Mouse (Mus musculus) right cerebral cortex, postnatal 10 days (tissue): Measurements from ENCODE around the gene Gm20388.
"Not testable (repeated sequence)": the region's sequence is repeated elsewhere in the genome, so short reads cannot be mapped to it uniquely, and the experiment has no call there.

ENCODE experiments used
- DNase-seq, 2 experiments: peaks; one replicate each; pipeline ENCODE4 v3.0.0; 2021; ENCODE audit warnings: low spot score in 2 of 2

The Gm20388 gene

DNA sequence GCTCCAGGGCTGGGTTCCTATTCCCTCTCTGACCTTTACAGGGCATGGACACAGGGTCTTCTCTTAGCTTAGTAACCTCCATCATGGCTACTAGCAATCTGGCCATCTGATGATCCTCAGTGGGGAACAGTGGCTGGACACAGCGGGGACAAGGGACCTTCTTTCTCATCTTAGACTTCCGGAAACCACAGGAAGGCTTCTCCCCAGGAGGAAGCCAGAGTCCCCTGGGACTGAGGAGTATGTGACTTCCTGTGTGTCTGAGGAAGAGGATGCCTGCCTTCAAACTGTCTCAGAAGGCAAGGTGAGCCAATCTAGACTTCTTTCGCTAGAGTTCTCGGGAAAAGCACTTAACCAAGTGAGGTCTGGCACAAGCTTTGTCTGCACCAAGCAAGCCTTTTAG lies 789.4 kb downstream of the Gm20388 start:
- no peak for DNase-seq

- no peak for DNase-seq
These were observed 791.3 kb downstream of the Gm20388 start for GRCm38 (mm10) chr8:120701758-120702465.

DNA sequence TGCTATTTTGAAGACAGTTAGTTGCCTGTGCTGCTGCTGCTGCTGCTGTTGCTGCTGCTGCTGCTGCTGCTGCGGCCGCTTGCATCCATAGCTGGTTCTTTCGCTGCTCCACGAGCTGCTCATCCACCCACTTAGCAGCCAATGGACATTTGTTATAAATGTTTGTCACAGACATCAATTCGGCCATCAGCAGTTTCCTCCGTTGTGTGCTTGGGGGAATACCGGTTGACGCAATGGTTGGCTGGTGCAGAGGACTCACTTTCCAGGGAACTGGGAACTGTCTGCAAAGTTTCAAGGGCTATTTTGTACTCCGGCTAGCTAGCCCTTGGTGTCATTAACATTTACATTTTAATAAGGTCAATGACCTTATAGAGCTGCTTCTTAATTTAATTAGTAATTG lies 793.6 kb downstream of the Gm20388 start:
- no peak for DNase-seq

DNA sequence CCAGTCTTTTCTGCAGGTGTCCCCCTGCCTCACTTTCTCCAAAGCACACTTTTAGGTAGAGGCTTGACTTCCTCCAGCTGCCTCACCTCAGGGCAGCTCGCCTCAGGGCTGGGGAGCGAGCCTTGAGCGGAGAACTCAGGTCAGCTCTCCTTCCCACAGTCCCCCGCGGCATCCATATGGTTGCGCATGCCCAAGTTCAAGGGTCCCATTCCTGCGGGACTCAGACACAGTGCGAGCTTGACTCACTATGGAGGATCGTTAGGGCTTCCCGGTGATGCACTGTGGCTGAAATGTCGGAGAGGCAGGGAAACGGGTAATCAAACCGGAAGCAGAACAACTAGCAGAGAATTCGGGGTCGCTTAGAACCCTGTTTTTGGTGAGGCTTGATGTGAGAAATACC lies 794.5 kb downstream of the Gm20388 start:
- no peak for DNase-seq

DNA sequence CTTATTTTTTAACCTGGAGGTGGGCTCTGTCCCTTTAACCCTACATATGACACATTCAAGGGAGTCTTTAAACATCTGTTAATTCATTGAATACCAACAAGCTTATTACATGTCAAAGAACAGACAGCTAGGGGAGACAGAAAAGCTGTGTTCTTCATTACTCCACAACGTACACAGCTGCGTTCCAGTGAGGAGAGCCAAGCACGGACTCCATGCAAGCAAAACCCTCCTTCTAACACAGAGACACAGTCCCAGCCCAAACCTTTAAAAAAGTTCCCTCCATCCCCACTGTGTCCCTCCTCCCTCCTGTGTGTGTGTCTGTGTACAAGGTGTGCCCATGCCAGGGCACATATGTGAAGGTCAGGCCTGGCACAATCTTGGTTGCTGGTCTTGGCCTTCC lies 795.6 kb downstream of the Gm20388 start:
- DNase-seq: no peak

DNA sequence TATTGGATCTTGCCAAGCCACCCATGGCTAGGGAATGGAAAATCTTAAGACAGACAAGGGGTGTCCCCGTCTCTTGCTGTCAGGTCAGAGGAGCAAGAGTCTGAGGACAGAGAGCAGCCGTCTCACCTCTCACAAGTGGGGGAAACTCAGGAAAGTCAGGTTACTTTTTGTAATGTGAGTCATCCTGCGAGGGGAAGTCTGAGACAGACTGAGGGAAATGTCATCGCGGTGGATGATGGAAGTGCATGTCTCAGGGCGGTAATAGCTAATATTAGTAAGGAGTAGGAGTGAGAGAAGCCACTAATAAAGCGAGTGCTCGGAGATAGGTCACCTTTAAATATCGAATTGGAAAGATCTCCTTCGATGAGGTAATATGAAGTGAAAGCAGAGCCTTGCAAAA lies 798.5 kb downstream of the Gm20388 start:
- DNase-seq: no peak

DNA sequence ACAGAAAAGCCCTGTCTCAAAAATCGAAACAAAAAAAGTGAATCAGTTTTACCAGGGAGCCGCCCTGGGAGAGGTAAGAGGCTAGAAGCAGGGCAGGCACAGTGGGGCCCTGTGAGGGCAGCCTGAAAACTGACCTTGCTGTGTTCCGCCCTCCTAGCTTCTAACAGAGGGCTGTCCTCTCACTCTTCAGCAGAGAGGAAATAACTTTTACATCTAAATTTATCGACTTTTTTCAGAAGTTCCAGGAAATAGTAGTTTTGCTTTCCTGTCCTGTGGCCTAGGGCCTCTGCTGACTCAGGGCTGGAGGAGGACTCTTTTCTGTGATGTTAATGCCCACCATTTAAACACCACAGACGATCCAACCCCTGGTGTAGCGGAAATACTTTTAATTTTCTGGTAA lies 804.6 kb downstream of the Gm20388 start:
- DNase-seq: no peak

- no peak for DNase-seq
These were observed 805.5 kb downstream of the Gm20388 start for GRCm38 (mm10) chr8:120715996-120716680.

DNA sequence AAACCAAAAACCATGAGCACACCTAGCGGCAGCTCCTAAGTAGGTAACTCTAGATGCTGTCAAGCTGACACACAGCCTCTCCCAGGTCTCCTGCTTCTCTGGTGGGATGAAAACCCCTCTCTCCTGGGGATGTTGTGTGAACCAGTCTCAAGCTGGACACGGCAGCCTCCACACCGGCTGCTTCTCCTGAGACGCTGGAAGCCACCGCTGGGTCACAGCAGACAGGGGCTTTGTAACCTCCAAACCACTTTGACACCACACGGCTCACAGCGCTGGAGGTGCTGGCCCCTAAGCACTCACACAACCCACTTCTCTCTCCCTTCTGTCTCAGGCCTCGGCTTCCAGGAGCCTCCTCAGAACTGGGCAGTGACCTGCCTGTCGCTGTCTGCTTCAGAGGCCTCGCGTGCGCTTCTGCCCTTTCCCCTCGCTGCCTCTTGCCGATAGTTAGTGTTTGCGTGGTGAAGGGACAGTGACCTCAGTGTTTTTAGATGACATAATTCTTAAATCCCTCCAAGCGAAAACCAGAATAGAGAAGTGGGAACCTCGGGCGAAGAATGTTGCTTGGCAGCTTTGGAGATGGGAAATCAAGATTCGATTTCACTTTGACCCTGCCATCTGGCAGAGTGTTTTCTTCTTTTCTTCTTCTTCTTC lies 809.1 kb downstream of the Gm20388 start:
- DNase-seq: no peak

- no peak for DNase-seq
These were observed 812.4 kb downstream of the Gm20388 start for GRCm38 (mm10) chr8:120723025-120723424.

DNA sequence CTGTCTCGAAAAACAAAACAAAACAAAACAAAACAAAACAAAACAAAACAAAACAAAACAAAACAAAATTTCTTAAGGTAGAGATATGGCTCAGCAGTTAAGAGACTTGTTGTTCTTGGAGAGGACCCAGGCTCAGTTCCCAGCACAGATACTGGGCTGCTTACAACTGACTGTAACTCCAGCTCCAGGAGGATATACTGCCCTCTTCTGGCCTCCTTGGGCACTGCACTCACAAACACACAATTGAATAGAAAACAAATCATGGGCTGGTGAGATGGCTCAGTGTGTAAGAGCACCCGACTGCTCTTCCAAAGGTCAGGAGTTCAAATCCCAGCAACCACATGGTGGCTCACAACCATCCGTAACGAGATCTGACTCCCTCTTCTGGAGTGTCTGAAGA lies 813.5 kb downstream of the Gm20388 start:
- DNase-seq: not testable (repeated sequence)

- no peak for DNase-seq
These were observed 814.4 kb downstream of the Gm20388 start for GRCm38 (mm10) chr8:120724816-120725575.

DNA sequence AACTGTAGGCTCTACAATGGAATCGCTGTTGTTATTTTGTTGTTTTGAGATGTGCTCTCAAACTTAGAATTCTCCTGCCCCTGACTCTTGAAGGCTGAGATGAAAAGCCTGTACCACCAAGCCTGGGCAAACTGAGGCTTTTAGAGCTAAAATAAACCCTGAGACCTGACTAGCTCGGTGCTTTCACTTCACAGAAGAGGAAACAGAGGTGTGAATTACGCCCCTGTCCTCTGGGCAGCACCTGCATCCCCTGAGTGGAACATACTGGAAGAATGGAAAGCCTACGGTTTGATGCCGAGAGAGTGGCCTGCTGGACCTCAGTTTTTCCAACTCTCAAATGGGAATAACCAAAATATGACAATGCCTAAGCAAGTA lies 814.9 kb downstream of the Gm20388 start:
- DNase-seq: no peak

DNA sequence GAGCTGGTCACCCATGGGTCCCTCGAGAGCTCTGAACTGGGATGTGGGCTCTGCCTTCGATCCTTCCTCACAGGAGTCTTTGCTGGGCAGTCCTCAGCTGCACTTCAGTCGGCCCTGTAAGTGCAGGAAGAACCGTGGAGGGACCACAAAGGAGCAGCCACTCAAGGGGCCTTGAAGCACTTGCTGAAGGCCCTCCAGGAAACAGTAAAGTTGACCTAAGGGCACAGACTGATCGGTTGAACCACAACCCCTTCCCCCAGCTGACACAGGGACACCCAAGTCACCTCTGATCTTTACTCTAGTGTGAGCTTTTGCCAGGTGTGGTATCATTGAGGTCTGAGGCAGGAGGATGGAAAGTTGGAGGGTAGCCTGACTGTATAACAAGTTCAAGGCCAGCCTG lies 815.4 kb downstream of the Gm20388 start:
- no peak for DNase-seq

- no peak for DNase-seq
These were observed 818.0 kb downstream of the Gm20388 start for GRCm38 (mm10) chr8:120728488-120729160.

DNA sequence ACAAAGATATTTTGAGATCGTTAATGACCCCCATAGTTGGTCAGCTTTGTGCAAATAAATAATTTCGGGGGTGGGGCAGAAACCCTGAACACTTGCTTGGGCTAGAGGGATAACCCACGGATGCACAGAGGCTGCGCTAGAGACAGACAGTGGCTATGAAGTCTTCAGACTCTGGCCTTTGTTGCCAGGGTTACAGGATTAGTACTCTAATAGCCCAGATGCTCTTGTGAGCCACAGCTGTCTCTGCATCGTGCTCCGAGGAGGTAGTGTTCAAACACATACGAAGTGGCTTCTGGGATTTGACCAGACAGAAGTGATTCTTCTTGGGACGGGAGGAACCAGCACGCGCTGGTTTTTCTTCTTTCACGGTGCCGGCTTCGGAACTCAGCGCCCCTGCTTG lies 820.9 kb downstream of the Gm20388 start:
- DNase-seq: no peak

GRCm38 (mm10) chr8:120732068-120732467 lies 821.4 kb downstream of the Gm20388 start:
- no peak for DNase-seq

GRCm38 (mm10) chr8:120735770-120736481 lies 825.3 kb downstream of the Gm20388 start, which contains the start of gene Irf8:
Gene Irf8, plus strand, starts transcription at chr8:120736358.
- peak; percentile 89 to 92 for DNase-seq

- DNase-seq: peak; percentile 43 to 46
These were observed 825.8 kb downstream of the Gm20388 start for GRCm38 (mm10) chr8:120736486-120736885.

- DNase-seq: no peak
These were observed 826.5 kb downstream of the Gm20388 start for GRCm38 (mm10) chr8:120737166-120737565.

- peak in 1 of 2 experiments; percentile 48 for DNase-seq
These were observed 828.1 kb downstream of the Gm20388 start for GRCm38 (mm10) chr8:120738771-120739170.
